Mouse (Mus musculus) CH12.LX (cell line): Measurements from ENCODE around the gene Prm3. TPM values are rescaled to one million over a fixed set of nuclear protein-coding genes. Genes with fewer than 3 reads are reported as not detected.

Source experiments
- DNase-seq: peaks from one replicate; pipeline ENCODE4 v3.0.0-alpha.2; 2013; ENCODE audit errors: extremely low read depth
- H3K27ac ChIP-seq: 2 replicates; pipeline ENCODE4 v1.5.1; 2012; ENCODE audit warnings: low read depth, mild to moderate bottlenecking, control low read depth, moderate library complexity; ENCODE audit not compliant: insufficient read depth
- H3K27me3 ChIP-seq: replicated peaks from 2 replicates; pipeline ENCODE3; 2012; ENCODE audit warnings: inconsistent platforms
- H3K36me3 ChIP-seq, 2 experiments: replicated peaks in 1 of 2; 2 replicates each; pipeline versions ENCODE3 to v1.6.1; 2012; ENCODE audit warnings: inconsistent platforms in 1 of 2, low read length in 1 of 2, mild to moderate bottlenecking in 1 of 2, mixed read lengths in 1 of 2, moderate library complexity in 1 of 2; ENCODE audit not compliant: control insufficient read depth in 1 of 2, insufficient read depth in 1 of 2
- H3K4me1 ChIP-seq, 2 experiments: 2 replicates each; pipeline ENCODE4 v1.6.1; 2012; ENCODE audit warnings: inconsistent platforms in 1 of 2, moderate library complexity in 1 of 2; ENCODE audit not compliant: insufficient read depth in 2 of 2, control insufficient read depth in 1 of 2
- H3K4me2 ChIP-seq: 2 replicates; pipeline ENCODE4 v1.6.1; 2012; ENCODE audit warnings: low read depth, mild to moderate bottlenecking, control low read depth; ENCODE audit not compliant: poor library complexity, insufficient read depth, severe bottlenecking
- H3K4me3 ChIP-seq, 3 experiments: fragments of 150-350 bp in 1 of 3; sonication (generic) in 1 of 3; replicated peaks in 1 of 3; 2 replicates each; pipeline versions ENCODE3 to v1.5.1; 2011 to 2012; ENCODE audit warnings: low read depth in 2 of 3, low read length in 2 of 3, mild to moderate bottlenecking in 2 of 3, moderate library complexity in 2 of 3, control low read depth in 1 of 3, improper control_type of control experiment in 1 of 3, inconsistent platforms in 1 of 3, mixed read lengths in 1 of 3; ENCODE audit not compliant: poor library complexity in 1 of 3
- H3K79me2 ChIP-seq: replicated peaks from 2 replicates; pipeline ENCODE4 v1.6.1; 2012; ENCODE audit warnings: mild to moderate bottlenecking, moderate library complexity; ENCODE audit not compliant: control insufficient read depth, poor library complexity, insufficient read depth, severe bottlenecking; ENCODE audit errors: extremely low read depth
- H3K9ac ChIP-seq: 2 replicates; pipeline ENCODE4 v1.6.1; 2012; ENCODE audit warnings: low read depth, mild to moderate bottlenecking, control low read depth, moderate library complexity; ENCODE audit not compliant: insufficient read depth
- H3K9me3 ChIP-seq: replicated peaks from 2 replicates; pipeline ENCODE3; 2012; ENCODE audit warnings: low read length, inconsistent platforms, mixed read lengths
- BHLHE40 ChIP-seq: IDR thresholded peaks from 2 replicates; pipeline ENCODE4 v1.6.1; 2011; ENCODE audit warnings: mild to moderate bottlenecking, low read depth, low read length, improper control_type of control experiment
- CHD1 ChIP-seq: IDR thresholded peaks from 2 replicates; pipeline ENCODE4 v1.6.1; 2012; ENCODE audit warnings: low read depth, low read length, improper control_type of control experiment, inconsistent platforms
- CHD2 ChIP-seq: IDR thresholded peaks from 2 replicates; pipeline ENCODE4 v1.6.1; 2011; ENCODE audit warnings: low read length, improper control_type of control experiment
- CTCF ChIP-seq, 2 experiments: IDR thresholded peaks in 1 of 2; conservative IDR thresholded peaks in 1 of 2; 2 replicates each; pipeline ENCODE4 v1.5.1; 2011 to 2012; ENCODE audit warnings: low read depth in 2 of 2, low read length in 2 of 2, improper control_type of control experiment in 1 of 2, inconsistent platforms in 1 of 2, mild to moderate bottlenecking in 1 of 2, moderate library complexity in 1 of 2
- E2F4 ChIP-seq: IDR thresholded peaks from 2 replicates; pipeline ENCODE4 v1.6.1; 2011; ENCODE audit warnings: low read depth, low read length, improper control_type of control experiment; ENCODE audit not compliant: insufficient replicate concordance
- ELF1 ChIP-seq: IDR thresholded peaks from 2 replicates; pipeline ENCODE4 v1.6.1; 2014; ENCODE audit warnings: low read depth, mild to moderate bottlenecking, inconsistent platforms, low read length, improper control_type of control experiment
- EP300 ChIP-seq: IDR thresholded peaks from 2 replicates; pipeline ENCODE4 v1.6.1; 2011; ENCODE audit warnings: low read length, improper control_type of control experiment
- ETS1 ChIP-seq: conservative IDR thresholded peaks from 2 replicates; pipeline ENCODE4 v1.6.1; 2012; ENCODE audit warnings: low read depth, mild to moderate bottlenecking, inconsistent platforms, low read length, improper control_type of control experiment, moderate library complexity
- GABPA ChIP-seq: IDR thresholded peaks from 2 replicates; pipeline ENCODE4 v1.6.1; 2012; ENCODE audit warnings: low read depth, low read length, improper control_type of control experiment, inconsistent platforms; ENCODE audit not compliant: insufficient replicate concordance
- IRF4 ChIP-seq: IDR thresholded peaks from 2 replicates; pipeline ENCODE4 v1.6.1; 2014; ENCODE audit warnings: low read depth, mild to moderate bottlenecking, inconsistent platforms, low read length, improper control_type of control experiment
- JUN ChIP-seq: IDR thresholded peaks from 2 replicates; pipeline ENCODE4 v1.6.1; 2011; ENCODE audit warnings: low read depth, mild to moderate bottlenecking, low read length, improper control_type of control experiment, moderate library complexity; ENCODE audit not compliant: insufficient read depth
- JUND ChIP-seq: conservative IDR thresholded peaks from 2 replicates; pipeline ENCODE4 v1.6.1; 2011; ENCODE audit warnings: low read depth, low read length, improper control_type of control experiment
- KAT2A ChIP-seq: IDR thresholded peaks from 2 replicates; pipeline ENCODE4 v1.6.1; 2012; ENCODE audit warnings: low read length, improper control_type of control experiment, inconsistent platforms; ENCODE audit not compliant: insufficient replicate concordance
- MAFK ChIP-seq: IDR thresholded peaks from 2 replicates; pipeline ENCODE4 v1.6.1; 2011; ENCODE audit warnings: low read length, improper control_type of control experiment; ENCODE audit not compliant: insufficient replicate concordance
- MAZ ChIP-seq: IDR thresholded peaks from 2 replicates; pipeline ENCODE4 v1.6.1; 2012; ENCODE audit warnings: low read depth, mild to moderate bottlenecking, inconsistent platforms, low read length, improper control_type of control experiment, moderate library complexity
- MEF2A ChIP-seq: IDR thresholded peaks from 2 replicates; pipeline ENCODE4 v1.6.1; 2014; ENCODE audit warnings: low read depth, mild to moderate bottlenecking, inconsistent platforms, low read length, improper control_type of control experiment, borderline replicate concordance
- MXI1 ChIP-seq: IDR thresholded peaks from 2 replicates; pipeline ENCODE4 v1.6.1; 2011; ENCODE audit warnings: mild to moderate bottlenecking, low read depth, low read length, improper control_type of control experiment
- MYC ChIP-seq: IDR thresholded peaks from 2 replicates; pipeline ENCODE4 v1.6.1; 2011; ENCODE audit warnings: low read depth, mild to moderate bottlenecking, improper control_type of control experiment, low read length
- NELFE ChIP-seq: IDR thresholded peaks from 2 replicates; pipeline ENCODE4 v1.6.1; 2011; ENCODE audit warnings: low read depth, low read length, improper control_type of control experiment
- NRF1 ChIP-seq: IDR thresholded peaks from 2 replicates; pipeline ENCODE4 v1.6.1; 2014; ENCODE audit warnings: low read depth, mild to moderate bottlenecking, inconsistent platforms, low read length, improper control_type of control experiment, moderate library complexity
- PAX5 ChIP-seq: IDR thresholded peaks from 2 replicates; pipeline ENCODE4 v1.6.1; 2012; ENCODE audit warnings: low read length, inconsistent platforms, mixed read lengths
- POLR2A ChIP-seq: IDR thresholded peaks from 2 replicates; pipeline ENCODE4 v1.6.1; 2011; ENCODE audit warnings: low read depth, mild to moderate bottlenecking, improper control_type of control experiment, low read length
- POLR2AphosphoS2 ChIP-seq: IDR thresholded peaks from 2 replicates; pipeline ENCODE4 v1.6.1; 2011; ENCODE audit warnings: low read depth, low read length, improper control_type of control experiment
- RAD21 ChIP-seq: IDR thresholded peaks from 2 replicates; pipeline ENCODE4 v1.6.1; 2011; ENCODE audit warnings: low read depth, mild to moderate bottlenecking, low read length, improper control_type of control experiment, moderate library complexity
- RCOR1 ChIP-seq: conservative IDR thresholded peaks from 2 replicates; pipeline ENCODE4 v1.6.1; 2012; ENCODE audit warnings: low read depth, mild to moderate bottlenecking, inconsistent platforms, low read length, improper control_type of control experiment
- SIN3A ChIP-seq: IDR thresholded peaks from 2 replicates; pipeline ENCODE4 v1.6.1; 2012; ENCODE audit warnings: low read length, improper control_type of control experiment, inconsistent platforms
- SMC3 ChIP-seq: IDR thresholded peaks from 2 replicates; pipeline ENCODE4 v1.6.1; 2011; ENCODE audit warnings: low read depth, low read length, improper control_type of control experiment
- TBP ChIP-seq: conservative IDR thresholded peaks from 2 replicates; pipeline ENCODE4 v1.6.1; 2011; ENCODE audit warnings: low read depth, low read length, improper control_type of control experiment
- TCF12 ChIP-seq: IDR thresholded peaks from 2 replicates; pipeline ENCODE4 v1.6.1; 2014; ENCODE audit warnings: low read depth, mild to moderate bottlenecking, inconsistent platforms, low read length, improper control_type of control experiment
- UBTF ChIP-seq: IDR thresholded peaks from 2 replicates; pipeline ENCODE4 v1.6.1; 2012; ENCODE audit warnings: low read depth, mild to moderate bottlenecking, inconsistent platforms, low read length, improper control_type of control experiment, moderate library complexity
- USF1 ChIP-seq: IDR thresholded peaks from 2 replicates; pipeline ENCODE4 v1.6.1; 2014; ENCODE audit warnings: low read depth, mild to moderate bottlenecking, inconsistent platforms, low read length, improper control_type of control experiment
- ZKSCAN1 ChIP-seq: IDR thresholded peaks from 2 replicates; pipeline ENCODE4 v1.6.1; 2012; ENCODE audit warnings: low read depth, inconsistent platforms, low read length, improper control_type of control experiment, borderline replicate concordance
- ZMIZ1 ChIP-seq: IDR thresholded peaks from 2 replicates; pipeline ENCODE4 v1.6.1; 2012; ENCODE audit warnings: low read depth, mild to moderate bottlenecking, inconsistent platforms, low read length, improper control_type of control experiment
- ZNF384 ChIP-seq: IDR thresholded peaks from 2 replicates; pipeline ENCODE4 v1.6.1; 2012; ENCODE audit warnings: low read depth, low read length, improper control_type of control experiment, inconsistent platforms
- dilution Hi-C: fragments of 300-500 bp; cut with MboI; formaldehyde crosslinking; loops from 2 replicates; pipeline ENCODE4 v1.14.3; 2020; ENCODE audit warnings: low sequenced_read_pairs; ENCODE audit not compliant: extremely low pct_unique_long_range_greater_than_20kb, extremely low pct_ligation_motif_present
- in situ Hi-C: fragments of 300-500 bp; cut with MboI; formaldehyde crosslinking; loops from 3 replicates; pipeline ENCODE4 v1.14.3; 2019; ENCODE audit warnings: low sequenced_read_pairs, low pct_ligation_motif_present, low pct_unique_long_range_greater_than_20kb, mixed read lengths
- polyA plus RNA-seq: library from polyadenylated mRNA; unstranded; fragments of >175 nt; gene quantifications from 2 replicates; pipeline ENCODE4 v1.2.1, GENCODE M21; 2012; ENCODE audit warnings: low read depth; ENCODE audit not compliant: insufficient read length
- total RNA-seq, 2 experiments: library from RNA; depleted of rRNA; stranded (reverse); fragments of 300-350 nt in 1 of 2; fragments of >200 nt in 1 of 2; gene quantifications; 2 replicates each; pipeline ENCODE4 v1.2.3; 2012 to 2014

Gene Prm3
- total and polyA plus RNA-seq, 3 experiments: not detected

GRCm38 (mm10) chr16:10768821-10769220 is 21.9 kb downstream of the Prm3 start:
- Histone ChIP-seq H3K9ac (no peak overlapping the region), H3K27me3 (peaks cover 3% of the 10 kb centered on the region), H3K4me3 (no peak overlapping the region), H3K79me2 (no peaks in the 10 kb centered on the region), H3K4me1 (peaks cover 42 to 66% of the 10 kb centered on the region in 2 experiments), H3K4me2 (no peak overlapping the region; the same call in 1 of the 2 replicates), H3K9me3 (no peaks in the 10 kb centered on the region), H3K27ac (no peak overlapping the region), H3K36me3 (no peaks in the 10 kb centered on the region)
- peak; percentile 32; the same call in 1 of the 2 replicates for TF ChIP-seq TCF12
- TF ChIP-seq NELFE: no peak
- in situ Hi-C loops (no loop called here), dilution Hi-C loops (no loop called here)
- no peak for DNase-seq

GRCm38 (mm10) chr16:10767158-10767557 is 23.6 kb downstream of the Prm3 start:
- H3K4me1 ChIP-seq: peaks cover 37 to 57% of the 10 kb centered on the region in 2 experiments
- H3K27me3 ChIP-seq: peaks cover 3% of the 10 kb centered on the region
- H3K79me2 ChIP-seq: no peaks in the 10 kb centered on the region
- no peak overlapping the region for H3K27ac ChIP-seq
- no peaks in the 10 kb centered on the region for H3K36me3 ChIP-seq
- H3K4me2 ChIP-seq: no peak overlapping the region
- in situ Hi-C loops (no loop called here), dilution Hi-C loops (no loop called here)
- no peak overlapping the region for H3K9ac ChIP-seq
- H3K9me3 ChIP-seq: no peaks in the 10 kb centered on the region
- no peak overlapping the region for H3K4me3 ChIP-seq
- DNase-seq: peak; percentile 93
- TF ChIP-seq MAZ: no peak
- TF ChIP-seq IRF4: peak; percentile 66; the same call in 1 of the 2 replicates
- TF ChIP-seq ELF1: peak; percentile 86
- no peak for TF ChIP-seq E2F4
- TF ChIP-seq ZMIZ1: no peak
- TF ChIP-seq SMC3: peak; percentile 84
- TF ChIP-seq RAD21: peak; percentile 73
- no peak for TF ChIP-seq SIN3A
- TF ChIP-seq PAX5: no peak
- no peak for TF ChIP-seq EP300
- peak; percentile 38; the same call in 1 of the 2 replicates for TF ChIP-seq ETS1
- no peak for TF ChIP-seq CHD1
- TF ChIP-seq UBTF: no peak
- TF ChIP-seq RCOR1: no peak
- no peak for TF ChIP-seq ZNF384
- no peak for TF ChIP-seq TBP
- no peak for TF ChIP-seq KAT2A
- TF ChIP-seq JUND: no peak; the same call in 1 of the 2 replicates
- no peak for TF ChIP-seq ZKSCAN1
- TF ChIP-seq MYC: no peak
- TF ChIP-seq NRF1: no peak
- no peak; the same call in 1 of the 2 replicates for TF ChIP-seq NELFE
- TF ChIP-seq MXI1: no peak; the same call in 1 of the 2 replicates
- TF ChIP-seq BHLHE40: no peak
- no peak for TF ChIP-seq JUN
- TF ChIP-seq MAFK: no peak
- no peak for TF ChIP-seq USF1
- peak; percentile 88 to 99 for TF ChIP-seq CTCF (conservative IDR thresholded peaks at IDR 0.05 in 1 of 2, IDR thresholded peaks at IDR 0.05 in 1 of 2; ENCODE audit: low read depth in 2 of 2, low read length in 2 of 2)
- TF ChIP-seq MEF2A: 0 out of 2 replicates have a peak, but pooled peaks have one; percentile 50
- no peak for TF ChIP-seq GABPA
- no peak for TF ChIP-seq CHD2
- no peak for TF ChIP-seq POLR2AphosphoS2
- TF ChIP-seq POLR2A: no peak
